Mouse (Mus musculus): ENCODE measurements around the gene Ugt1a9.

The Ugt1a9 gene

GRCm38 (mm10) chr1:88235046-88235893, 164.7 kb downstream of the Ugt1a9 start:
- no peak for DNase-seq (ENCODE audit: low read depth)

- no peak for DNase-seq (ENCODE audit: low read depth)
These were observed 165.4 kb downstream of the Ugt1a9 start for GRCm38 (mm10) chr1:88235894-88236415.

- DNase-seq (ENCODE audit: low read depth), result no peak
These were observed 166.7 kb downstream of the Ugt1a9 start for GRCm38 (mm10) chr1:88237311-88237710.

- no peak for DNase-seq (ENCODE audit: low read depth)
These were observed 168.2 kb downstream of the Ugt1a9 start for GRCm38 (mm10) chr1:88238771-88239170.

GRCm38 (mm10) chr1:88240072-88240471, 169.5 kb downstream of the Ugt1a9 start:
- no peak for DNase-seq (ENCODE audit: low read depth)

GRCm38 (mm10) chr1:88240579-88240978, 170.0 kb downstream of the Ugt1a9 start:
- no peak for DNase-seq (ENCODE audit: low read depth)

GRCm38 (mm10) chr1:88243861-88244260, 173.3 kb downstream of the Ugt1a9 start:
- DNase-seq (ENCODE audit: low read depth), result no peak

GRCm38 (mm10) chr1:88245881-88246280, 175.3 kb downstream of the Ugt1a9 start:
- DNase-seq (ENCODE audit: low read depth), result no peak

GRCm38 (mm10) chr1:88246386-88246785, 175.8 kb downstream of the Ugt1a9 start:
- no peak for DNase-seq (ENCODE audit: low read depth)

- no peak for DNase-seq (ENCODE audit: low read depth)
These were observed 177.1 kb downstream of the Ugt1a9 start for GRCm38 (mm10) chr1:88247660-88248059.

GRCm38 (mm10) chr1:88248658-88249057, 178.1 kb downstream of the Ugt1a9 start:
- DNase-seq (ENCODE audit: low read depth), result no peak

GRCm38 (mm10) chr1:88249596-88249995, 179.0 kb downstream of the Ugt1a9 start:
- no peak for DNase-seq (ENCODE audit: low read depth)

- DNase-seq (ENCODE audit: low read depth), result no peak
These were observed 179.4 kb downstream of the Ugt1a9 start for GRCm38 (mm10) chr1:88250023-88250422.

GRCm38 (mm10) chr1:88253106-88253505, 182.5 kb downstream of the Ugt1a9 start:
- DNase-seq (ENCODE audit: low read depth), result no peak

GRCm38 (mm10) chr1:88253540-88253939, 182.9 kb downstream of the Ugt1a9 start:
- no peak for DNase-seq (ENCODE audit: low read depth)

GRCm38 (mm10) chr1:88254793-88255465, 184.3 kb downstream of the Ugt1a9 start:
- no peak for DNase-seq (ENCODE audit: low read depth)

GRCm38 (mm10) chr1:88255466-88255857, 184.9 kb downstream of the Ugt1a9 start:
- DNase-seq (ENCODE audit: low read depth), result no peak

- DNase-seq (ENCODE audit: low read depth), result no peak
These were observed 185.6 kb downstream of the Ugt1a9 start for GRCm38 (mm10) chr1:88255989-88256754.

GRCm38 (mm10) chr1:88256886-88257663, 186.5 kb downstream of the Ugt1a9 start:
- DNase-seq (ENCODE audit: low read depth), result no peak

- DNase-seq (ENCODE audit: low read depth), result no peak
These were observed 187.1 kb downstream of the Ugt1a9 start for GRCm38 (mm10) chr1:88257681-88258080.

- no peak for DNase-seq (ENCODE audit: low read depth)
These were observed 187.8 kb downstream of the Ugt1a9 start for GRCm38 (mm10) chr1:88258361-88258760.
